Mouse (Mus musculus) urinary bladder, postnatal 14 days (tissue): Measurements from ENCODE around the gene Etl4.

Experiments used
- DNase-seq: peaks from one replicate; pipeline ENCODE4 v3.0.0; 2021; ENCODE audit warnings: low spot score

Etl4 gene

DNA sequence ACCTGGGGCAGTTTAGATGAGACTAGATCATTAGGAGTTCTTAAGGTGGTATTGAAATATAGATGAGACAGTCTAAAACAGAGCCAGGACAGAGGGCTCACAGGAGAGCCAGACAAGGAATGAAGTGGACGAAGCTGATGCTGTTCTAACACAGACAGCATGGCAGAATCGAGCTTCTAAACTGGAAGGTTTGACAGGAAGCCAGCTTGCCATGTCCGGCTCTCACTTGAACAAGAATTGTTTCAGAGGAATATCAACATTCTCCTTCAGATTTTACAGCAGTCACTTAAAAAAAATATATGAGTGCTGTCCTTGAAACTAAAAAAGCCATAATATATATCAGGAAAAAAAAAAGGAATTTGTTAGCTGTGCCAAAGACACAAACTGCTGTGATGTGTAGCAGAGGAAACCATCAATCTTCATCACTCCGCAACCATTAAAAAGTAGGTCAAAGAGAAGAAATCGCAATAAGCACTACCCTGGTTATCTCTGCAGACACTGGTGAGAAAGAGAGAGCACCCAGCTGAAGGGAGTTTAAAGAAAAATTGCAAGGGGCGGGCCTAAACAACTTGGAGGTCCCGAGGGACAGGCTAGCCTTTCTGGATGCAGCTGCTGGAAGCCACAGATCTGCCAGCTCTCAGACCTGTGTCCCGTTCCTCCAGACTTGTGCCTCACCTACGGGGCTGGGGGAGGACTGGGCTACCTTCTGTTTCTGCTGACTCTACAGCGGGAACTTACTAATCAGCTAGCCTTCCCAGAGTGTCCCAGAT is 534.3 kb downstream of the Etl4 start:
- DNase-seq = no peak

DNA sequence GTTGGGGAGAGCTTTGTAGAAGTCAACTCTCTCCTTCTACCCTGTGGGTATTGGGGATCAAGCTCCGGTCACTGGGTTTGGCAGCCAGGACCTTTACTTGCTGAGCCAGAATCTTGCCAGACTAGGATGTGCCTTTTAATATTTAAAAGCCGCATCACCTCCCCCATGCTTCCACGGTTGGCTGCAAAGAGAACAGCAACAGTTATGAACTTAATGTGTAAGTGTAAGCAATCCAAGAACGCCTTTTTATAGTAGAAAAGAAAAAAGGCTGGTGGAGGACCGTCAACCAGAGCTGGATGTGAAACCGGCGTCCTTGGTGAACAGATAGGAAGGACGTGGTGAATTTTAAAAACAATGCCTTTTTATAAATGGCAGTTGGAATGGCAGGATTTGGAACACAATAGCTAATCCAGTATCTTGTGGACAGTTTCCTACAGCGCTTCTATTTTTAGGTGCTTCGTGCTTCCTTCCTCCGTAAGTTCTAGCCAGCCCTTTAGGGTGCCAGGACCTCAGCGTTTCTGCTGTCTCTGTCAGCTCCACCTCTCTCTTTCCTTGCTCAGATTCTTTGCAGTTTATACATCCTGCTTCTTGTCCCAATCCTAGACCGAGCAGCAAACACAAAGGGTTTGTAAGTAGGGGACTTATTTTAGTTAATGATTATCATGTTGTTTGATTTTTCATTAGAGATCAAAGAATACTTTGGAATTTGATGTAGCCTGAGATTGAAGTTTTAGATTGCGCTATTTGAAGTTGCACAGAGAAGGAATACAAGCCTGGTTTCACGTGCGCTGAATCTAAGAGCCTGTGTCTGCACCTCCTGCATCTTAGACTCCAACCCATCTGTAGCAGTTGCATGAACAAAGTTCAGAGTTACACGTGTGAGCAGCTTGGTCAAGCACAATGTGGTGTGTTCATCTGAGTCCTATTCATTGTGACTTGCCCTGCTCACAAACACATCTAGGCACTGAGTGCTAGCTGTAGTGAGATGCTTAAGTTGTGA is 535.9 kb downstream of the Etl4 start:
- DNase-seq = no peak

DNA sequence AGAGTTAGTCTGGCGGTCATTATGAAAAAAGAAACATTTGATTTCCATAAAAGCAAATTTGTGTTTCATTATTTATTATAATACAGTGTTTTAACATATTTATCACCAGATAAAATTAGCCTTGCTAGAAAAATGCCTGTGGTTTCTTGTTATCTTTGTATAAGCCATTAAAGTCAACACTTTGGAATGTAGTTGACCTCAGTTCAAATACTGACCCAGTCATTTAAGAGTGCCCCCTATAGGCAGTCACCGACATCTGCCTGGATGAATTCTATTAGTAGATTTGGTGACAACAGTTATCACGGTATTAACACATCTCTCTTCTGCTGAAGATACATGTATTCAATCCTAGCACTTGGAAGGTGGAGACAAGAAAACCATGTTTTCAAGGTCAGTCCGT is 536.6 kb downstream of the Etl4 start:
- DNase-seq = no peak

DNA sequence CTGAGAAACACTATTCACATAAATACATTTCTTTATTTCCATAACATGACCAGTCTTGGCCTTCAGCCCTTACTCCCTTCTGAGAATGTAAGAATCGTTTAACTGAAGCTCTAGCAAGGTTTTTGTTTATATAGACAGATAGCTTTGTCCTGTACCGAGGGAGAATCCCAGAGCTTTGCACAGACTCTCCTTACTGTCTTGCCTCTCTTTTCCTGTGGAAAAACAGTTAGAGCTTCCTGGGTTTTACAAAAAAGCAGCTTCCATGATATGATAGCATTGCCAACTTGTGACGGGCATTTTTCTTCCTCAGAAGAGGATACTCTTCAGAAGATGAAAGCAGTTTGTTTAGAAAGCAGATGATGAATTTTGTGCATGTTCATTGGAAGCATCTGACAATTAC is 541.4 kb downstream of the Etl4 start:
- no peak for DNase-seq

DNA sequence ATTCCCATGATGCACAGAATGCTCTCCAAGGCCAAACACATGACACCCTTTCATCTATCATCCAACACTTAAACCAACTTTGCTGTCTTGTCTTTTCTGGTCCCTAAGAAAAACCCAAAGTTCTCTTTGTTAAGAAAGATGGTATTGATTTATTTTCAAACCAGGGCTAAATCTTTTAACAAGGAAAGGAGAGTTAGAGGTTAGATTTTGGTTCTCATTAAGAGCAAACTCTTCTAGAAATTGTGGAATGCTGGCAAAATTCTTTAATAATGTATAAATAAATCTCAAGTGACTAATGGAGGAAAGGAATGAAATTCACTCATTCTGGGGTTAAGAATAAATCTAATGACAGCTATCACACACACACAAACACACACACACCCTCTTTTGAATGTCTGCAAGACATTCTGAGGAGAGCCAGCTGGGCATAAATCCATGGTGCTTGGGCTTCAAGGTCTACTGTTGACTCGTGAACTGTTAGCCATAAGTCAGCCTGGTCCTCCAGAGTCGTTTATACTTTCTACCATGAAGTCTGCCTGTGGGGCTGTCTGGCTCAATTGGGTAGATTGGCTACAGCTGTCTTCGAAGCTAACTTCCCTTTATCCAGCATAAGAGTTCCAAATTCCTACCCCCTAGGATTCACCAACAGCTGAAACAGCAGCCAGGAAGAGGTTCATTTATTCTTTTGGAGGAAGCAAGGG is 544.1 kb downstream of the Etl4 start:
- DNase-seq = no peak

DNA sequence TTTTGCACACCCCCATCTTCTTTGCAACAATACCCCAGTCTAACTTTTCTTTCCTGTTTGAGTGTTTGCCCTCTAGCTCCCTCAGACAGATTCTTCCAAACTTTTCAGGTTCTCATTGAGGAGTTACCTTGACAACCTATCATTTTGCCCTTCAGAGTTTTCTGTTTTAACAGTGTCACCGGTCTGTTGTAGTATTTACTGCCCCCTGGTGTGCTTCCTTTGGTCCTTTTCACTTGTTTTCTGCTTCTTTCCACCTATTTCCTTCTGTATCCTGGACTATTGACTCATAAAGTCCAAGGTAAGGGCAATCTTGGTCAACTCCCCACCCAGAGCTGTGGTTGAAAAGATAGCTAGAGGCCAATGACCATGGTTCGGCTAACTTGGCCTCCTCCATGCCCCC is 569.6 kb downstream of the Etl4 start:
- no peak for DNase-seq

DNA sequence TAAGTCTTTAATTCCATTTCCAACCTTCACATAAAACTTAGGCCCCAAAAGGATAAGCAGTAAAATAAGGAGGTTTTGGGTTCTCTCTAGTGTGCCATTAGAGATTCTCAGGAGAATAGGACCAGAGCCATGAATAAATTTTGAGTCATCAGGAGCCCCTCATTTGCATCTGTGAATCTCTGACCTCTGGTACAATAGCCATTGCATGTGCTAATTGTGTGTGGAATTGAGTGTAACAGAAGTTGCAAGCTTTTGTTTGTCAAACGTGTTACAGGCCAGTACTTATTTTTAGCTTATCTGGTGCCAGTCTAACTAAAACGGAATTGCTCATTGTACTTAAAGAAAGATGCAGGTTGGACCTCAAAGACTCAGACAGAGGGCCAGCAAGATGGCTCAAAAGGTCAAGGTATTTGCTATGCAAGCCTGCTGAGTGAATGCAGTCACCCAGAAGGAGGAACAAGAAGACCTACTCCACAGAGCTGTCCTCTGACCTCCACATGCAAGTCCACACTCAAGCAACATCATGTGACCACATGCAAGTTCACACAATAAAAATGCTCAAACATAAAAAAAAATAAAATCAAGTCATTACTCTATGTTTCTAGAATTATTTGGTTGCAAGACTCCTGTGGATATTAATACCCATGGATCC is 576.7 kb downstream of the Etl4 start:
- DNase-seq = no peak

DNA sequence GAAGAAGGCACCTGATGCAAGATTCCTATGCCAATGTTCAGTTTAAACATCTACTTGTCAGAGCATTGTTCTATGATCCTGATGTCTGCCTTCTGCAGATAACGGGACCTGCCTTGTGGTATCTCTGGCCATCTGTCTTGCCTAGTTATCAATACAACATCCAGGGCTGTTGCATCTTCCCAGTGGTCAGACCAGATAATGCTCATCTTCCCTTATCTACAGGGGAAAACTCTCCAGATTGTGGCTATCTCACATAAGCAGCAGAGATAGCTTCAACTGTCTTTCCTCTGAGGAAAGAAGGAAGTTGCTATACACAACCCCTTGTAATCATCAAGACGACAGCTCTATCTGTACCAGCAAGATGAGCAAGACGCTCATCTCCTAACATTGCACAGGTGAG is 579.5 kb downstream of the Etl4 start:
- DNase-seq = no peak

DNA sequence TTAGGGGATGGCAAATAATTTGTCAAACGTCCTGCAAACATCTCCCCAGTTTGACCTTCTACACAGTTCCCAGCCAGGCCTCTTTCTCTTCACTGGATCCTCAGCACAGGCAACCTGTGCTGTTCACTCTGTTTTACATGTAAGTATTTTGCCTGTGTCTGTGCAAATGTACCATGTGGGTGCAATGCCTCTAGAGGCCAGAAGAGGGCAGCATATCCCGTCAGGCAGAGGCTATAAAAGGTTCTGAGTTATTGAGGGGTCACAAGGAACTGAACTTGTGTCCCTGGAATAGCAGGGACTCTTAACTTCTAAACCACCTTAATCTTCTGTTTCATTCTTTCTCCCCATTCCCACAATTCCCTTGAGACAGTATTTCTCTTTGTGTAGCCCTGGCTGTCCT is 582.5 kb downstream of the Etl4 start:
- DNase-seq = no peak

DNA sequence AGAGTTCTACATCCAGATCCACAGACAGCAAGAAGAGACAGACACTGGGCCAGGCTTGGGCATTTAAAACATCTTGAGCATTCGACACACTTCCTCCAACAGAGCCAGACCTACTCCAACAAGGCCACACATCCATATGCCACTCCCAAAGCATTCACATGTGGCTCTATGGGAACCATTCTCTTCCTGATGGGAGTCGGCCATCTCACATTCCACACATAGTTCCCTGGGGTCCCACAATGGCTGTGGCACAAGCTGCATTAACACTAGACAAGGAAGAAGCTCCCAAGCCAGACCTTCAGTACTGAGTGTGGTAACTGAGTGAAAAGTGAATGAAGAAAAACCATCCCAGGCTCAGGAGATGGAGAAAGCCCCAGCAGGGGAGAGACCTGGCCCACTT is 584.2 kb downstream of the Etl4 start:
- no peak for DNase-seq

DNA sequence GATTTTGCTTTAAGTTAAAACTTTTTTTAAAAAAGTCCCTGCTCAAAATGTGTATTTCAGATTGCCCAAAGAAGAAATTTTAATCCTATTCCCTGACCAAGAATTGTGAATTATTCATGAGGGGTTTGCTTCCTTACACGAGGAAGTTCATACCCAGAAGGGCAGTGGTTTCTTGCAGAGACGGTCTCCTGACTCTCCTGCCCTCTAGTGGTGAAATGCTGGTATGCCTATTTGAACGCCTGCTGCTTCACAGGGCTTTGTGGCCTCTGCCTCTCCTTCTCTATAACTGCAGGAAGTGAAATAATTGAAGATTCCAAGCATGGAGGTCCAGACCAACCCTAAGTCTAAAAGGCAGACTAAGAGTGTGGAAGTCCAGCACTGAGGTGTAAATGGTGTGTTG is 585.1 kb downstream of the Etl4 start:
- peak; percentile 67 for DNase-seq

DNA sequence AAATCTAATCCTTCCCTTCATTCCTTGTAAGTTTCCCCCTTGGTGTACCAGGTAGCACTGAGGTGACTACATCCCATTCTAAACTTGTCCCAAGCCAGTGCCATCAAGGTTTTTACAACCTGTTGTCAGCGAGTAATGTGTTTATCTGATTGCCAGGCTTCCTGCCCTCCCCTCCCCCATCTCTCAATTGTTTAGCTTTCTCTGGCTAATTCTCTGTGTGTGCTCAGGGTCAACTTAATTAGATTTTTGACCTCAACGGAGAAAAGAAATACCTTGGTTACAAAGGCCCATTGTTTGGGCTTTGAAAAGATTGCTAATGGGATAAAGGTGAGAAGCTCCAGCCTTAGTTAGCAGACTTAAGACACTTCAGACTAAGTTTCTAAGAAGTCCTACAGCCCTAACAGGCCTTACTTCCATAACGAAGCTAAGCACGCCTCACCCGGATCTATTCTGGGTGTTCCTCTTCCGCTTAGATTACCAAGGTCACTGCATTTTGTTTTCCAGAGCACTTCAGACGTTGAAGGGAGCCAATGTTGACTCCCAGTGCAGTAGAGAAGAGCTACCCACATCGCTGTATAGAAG is 586.7 kb downstream of the Etl4 start:
- DNase-seq = no peak

DNA sequence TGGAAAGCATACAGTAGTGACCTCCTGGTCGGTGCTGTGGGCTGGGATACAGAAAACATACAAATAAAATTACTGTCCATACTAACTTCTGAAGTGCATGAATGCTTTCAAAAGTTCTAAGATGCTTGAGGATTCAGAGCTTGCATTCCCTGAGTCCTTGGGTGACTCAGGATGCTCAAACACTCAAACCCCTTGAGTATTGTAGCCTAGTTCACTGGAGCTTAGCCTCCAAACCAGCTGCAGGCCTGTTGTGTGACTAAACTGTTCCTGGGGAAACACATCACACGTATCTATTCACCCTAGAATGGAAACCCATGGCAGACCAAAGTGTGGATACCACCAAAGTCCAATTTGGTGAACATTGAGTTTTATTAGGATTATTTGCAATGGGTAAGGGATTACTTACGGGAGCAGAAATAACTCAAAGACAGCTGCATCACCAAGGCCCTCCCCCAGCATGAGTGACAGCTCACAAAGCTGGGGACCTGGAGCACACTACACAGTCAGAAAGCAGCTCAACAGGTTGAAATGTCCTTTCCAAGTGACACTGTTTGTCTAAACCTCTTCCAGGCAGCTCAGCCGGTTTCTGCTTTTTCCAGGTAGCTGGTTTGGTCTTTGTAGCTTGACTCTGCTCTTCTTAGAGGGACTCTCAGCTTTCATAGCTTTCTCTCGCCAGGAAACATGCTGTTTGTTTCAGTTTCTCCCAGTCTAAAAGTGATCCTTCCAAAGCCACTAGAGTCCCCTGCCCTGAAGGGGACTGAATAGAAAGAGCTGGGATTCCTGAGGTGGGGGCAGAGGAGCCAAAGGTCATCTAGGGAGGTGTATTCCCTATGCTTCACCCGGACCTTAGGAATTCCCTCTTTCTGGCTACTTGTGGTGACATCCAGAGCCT is 598.5 kb downstream of the Etl4 start:
- no peak for DNase-seq

DNA sequence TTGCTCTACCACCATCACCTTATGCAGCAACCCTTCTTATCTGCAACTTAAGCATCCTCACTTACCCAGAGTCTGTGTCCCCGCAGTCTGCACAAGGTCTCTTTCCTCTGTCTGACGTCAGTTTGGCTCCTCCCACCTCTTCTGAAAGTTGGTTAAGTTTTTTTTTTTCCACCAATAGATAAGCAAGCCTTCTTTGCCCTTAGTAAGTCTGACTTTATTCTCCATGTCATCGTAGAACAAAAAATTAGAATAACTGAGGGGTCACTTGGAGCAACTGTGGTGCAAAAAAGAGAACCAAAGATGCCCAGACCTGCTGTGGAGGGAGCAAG is 599.1 kb downstream of the Etl4 start:
- no peak for DNase-seq

DNA sequence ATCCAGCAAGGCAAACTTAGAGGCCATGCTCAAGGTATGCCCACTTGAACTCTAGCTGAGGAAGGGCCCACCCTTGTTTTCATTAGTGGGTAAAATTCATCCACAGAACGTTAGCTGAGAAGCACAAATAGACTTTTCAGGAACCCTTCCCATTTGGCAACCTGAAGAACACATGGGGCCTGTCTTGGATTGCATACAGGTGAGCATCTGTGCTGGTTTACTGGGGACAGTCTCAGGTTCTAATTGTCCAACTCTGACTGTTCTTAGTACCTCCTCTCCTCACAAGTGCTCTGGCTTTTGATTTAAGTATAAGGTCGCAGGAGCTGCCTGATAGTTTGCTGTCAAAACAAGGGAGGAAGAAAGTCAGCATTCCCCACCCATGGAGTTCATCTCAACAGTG is 600.5 kb downstream of the Etl4 start:
- no peak for DNase-seq

DNA sequence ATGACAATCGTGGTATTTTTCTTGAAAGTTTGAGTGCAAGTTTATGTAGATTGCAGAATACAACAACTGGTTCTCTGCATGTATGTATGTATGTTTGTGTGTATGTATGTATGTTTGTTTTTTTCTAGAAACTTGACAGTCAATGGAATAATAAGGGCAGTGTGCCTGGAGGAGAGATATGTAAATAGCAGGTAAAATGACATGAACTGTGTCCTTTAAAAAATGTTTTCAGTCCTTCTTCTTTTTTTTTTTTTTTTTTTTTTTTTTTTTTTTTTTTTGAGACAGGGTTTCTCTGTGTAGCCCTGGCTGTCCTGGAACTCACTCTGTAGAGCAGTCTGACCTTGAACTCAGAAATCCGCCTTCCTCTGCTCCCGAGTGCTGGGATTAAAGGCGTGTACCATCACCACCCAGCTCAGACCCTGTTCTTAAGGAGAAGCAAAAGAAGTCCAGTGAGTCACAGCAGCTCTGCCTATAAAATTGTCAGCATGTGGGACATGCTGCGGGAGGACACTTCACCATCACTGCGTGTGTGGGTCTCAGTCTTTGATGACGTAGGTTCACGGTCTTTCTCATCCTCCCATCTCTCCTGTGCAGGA is 606.8 kb downstream of the Etl4 start:
- DNase-seq = no peak

DNA sequence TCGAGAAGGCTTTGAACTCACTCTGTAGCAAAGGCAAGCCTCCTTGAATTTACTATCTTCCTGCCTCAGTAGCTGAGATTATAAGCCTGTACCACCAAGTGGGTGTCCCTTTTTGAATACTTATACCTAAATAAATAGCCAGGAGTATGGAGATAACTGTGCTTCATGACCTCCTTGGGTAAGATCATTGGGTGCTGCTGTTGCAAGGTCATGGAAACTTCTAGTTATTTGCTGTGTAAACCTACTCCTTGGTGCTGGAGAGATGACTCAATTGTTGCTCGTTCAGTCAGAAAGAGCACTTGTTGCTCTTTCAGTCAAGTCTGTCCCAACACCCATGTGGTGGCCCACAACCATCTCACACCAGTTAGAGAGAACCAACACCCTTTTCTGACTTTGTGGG is 608.3 kb downstream of the Etl4 start:
- no peak for DNase-seq

DNA sequence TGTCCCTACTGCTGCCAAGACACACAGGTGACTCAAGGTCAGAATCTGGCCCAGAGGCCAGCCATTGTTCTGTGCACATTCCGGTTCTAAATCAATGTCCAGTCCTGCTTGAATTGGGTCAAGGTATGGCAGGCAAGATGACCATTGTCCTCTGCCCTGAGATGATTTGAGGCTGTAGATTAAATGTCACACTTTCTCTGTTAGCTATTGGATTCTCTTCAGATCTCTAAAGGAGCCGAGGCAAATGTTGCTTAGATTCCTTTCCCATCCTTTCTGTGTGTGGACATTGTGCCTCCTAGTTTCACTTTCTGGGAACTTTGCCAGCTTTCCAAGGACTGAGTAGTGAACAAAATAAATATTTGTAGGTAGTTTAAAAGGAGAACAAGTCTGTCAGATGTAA is 608.9 kb downstream of the Etl4 start:
- peak; percentile 10 for DNase-seq

DNA sequence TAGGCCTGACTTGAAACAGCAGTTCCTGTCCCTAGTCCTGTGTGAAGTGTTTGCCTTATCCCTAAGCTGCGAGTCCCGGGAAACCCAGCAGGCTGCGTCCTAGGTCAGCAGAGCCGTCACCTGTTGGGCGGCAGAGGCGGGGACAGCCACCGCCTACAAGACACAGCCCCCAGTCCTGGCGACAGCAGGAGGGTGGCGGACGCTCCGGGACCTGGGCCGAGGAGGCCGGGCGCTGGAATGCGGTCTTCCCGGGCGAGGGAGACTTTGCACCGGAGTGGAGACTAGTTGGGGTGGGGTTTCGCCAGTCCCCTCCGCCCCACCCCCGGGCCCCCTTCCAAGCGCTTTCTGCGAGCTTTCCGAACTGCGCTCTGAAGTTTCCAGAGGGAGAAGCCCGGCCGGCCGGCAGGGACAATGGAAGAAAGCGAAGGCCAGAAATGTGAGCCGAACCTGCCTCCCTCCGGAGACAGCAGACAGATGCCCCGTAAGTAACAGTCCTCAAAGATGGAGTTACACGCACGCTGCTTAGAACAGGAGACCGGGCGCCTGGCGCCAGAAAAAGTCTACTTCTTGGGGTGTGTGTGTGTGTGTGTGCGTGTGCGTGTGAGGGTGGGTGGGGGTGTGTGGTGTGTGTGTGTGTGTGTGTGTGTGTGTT is 610.0 kb downstream of the Etl4 start:
- DNase-seq = peak; percentile 70

DNA sequence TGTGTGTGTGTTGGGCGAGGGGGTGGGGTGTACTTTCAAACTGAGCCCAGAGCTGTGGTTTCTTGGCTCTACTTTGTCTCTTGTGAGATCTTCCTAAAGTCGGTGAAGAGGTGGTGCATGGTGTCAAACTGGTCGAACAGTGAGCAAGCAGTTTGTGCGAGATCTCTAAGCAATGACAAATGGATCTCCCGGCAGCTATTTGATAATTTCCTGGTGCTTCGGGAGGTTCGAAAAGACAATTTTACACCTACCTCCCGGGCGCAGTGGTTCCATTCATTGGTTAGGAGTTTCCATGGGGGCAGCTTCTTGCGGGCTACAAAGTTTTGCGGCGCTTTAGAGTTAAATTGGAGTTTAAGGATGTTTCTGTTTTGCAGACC is 610.5 kb downstream of the Etl4 start:
- peak; percentile 19 for DNase-seq
